Mouse (Mus musculus): Measurements from ENCODE around the gene Arv1.

Gene Arv1

DNA sequence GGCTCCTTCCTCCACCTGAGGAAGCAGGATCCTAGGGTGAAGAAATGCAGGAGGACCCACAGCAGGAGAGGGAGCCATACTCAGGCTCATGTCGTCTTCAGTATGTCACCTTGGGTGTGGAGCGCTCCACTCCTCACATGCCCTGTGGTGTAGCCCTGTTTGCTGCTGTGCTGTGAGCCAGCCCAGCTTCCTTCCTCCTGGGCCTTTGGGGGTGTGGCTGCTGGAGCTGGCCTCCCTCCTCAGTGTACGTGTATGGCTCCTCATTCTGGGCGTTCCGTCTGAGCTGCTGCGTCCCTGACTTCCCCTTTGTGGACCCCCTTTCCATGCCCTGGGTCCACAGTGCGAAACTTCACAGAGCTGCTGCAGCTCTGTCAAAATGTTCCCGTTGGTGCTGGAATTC is 10.9 kb downstream of the Arv1 start:
- DNase-seq = no peak

DNA sequence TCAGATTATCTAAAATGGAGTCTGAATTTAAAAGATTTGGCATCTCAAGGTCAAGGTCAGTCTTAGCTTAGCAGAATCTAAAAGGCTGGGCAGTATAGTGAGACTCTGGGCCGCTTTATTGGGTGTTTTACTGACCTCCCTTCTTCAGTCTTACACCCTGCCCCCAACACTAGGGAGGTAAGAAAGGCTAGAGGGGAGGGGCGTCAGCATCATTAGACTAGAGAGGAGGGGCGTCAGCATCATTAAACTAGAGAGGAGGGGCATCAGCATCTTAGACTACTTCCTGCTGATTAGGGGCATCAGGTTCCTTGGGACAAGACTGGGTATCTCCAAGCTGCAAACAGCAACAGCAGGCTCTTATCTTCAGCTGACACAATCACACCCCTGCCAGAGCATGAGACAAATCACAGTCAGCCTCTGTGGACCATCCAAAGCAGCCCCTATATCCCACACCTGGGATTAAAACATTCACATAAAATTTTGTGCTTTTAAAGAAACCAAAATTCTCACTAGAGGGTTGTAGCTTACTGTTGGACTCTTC is 13.5 kb downstream of the Arv1 start:
- DNase-seq = no peak

DNA sequence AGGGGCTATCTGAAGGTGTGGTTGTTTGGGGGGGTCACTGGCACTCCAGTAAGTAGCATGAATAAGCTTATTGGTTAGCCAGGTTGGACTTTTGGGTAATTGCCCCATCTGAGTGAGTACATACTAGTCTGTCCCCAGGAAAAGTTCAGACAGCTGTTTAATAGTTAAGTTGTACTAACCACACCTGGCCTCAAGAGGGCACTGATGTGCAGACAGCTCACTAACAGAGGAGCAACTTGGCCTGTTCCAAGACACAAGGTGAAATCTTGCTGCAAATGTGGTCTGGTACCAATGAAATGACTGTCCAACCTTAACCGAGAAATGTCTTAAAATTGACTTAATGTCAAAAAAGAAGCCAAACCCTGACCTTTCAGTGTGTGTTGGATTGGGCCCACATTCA is 17.3 kb downstream of the Arv1 start:
- peak; percentile 50 for DNase-seq

DNA sequence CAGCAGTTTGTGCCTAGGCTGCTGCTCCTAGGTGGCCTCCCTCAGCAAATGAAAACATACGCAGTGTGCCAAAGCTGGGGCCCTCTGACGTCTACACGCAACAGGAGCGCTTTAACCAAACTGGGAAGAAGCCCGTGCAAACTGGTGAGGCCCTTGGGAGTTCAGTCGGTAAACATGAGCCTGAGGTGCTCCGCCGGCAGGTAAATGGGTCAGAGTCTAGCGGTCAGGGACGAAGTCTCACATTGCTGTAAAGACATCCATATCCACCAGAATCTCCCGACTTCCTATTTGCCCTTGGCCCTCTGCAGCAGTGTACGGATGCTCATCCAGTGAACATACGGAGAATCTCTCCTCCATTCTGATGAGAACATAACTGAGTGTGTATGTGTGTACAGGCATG is 24.7 kb downstream of the Arv1 start:
- DNase-seq = no peak

DNA sequence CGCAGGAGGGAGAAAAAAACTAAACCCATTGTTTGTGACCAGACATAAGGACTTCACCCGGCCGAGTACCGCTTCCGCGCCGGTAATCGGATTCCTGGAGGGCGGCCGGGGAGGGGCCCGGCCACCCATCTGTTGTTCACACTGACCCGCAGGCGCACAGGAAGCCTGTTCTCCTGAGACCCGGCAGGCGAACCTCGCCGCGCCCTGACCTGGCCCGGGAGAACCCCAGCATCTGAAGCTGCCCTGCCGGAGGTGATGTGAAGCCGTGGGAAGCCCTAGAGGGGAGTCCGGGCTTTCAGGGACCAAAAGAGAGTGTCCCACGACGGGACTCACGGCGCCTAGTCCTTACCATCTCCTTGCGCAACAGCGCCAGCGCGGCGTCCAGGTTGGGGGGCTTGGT is 29.3 kb downstream of the Arv1 start:
- DNase-seq = peak; percentile 14

DNA sequence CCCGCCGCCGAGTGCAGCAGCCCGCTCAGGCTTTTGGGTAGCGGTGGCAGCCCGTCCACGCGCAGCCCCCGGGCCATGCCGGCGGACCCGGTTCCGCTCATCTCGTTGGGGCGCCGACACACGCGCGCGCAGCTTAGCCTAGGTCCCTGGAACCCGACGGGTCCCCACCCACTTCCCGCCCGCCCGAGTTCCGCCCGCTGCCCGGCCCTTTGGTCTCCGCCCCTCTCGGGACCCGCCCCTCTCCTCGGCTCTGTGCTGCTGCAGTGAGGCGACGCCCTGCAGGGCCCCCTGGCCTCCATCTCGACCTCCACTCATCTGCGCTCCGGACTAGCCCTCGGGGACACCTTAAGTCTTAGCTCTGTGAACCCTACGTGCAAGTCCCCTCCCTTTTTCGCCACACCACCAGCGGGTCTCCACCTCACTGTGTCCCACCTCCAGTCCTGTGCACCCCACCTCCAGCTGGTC is 29.8 kb downstream of the Arv1 start, which contains the start of gene Fam89a:
Fam89a (minus strand) TSS at position 124 of the 465 bp plus-strand sequence.
- peak; percentile 74 for DNase-seq

DNA sequence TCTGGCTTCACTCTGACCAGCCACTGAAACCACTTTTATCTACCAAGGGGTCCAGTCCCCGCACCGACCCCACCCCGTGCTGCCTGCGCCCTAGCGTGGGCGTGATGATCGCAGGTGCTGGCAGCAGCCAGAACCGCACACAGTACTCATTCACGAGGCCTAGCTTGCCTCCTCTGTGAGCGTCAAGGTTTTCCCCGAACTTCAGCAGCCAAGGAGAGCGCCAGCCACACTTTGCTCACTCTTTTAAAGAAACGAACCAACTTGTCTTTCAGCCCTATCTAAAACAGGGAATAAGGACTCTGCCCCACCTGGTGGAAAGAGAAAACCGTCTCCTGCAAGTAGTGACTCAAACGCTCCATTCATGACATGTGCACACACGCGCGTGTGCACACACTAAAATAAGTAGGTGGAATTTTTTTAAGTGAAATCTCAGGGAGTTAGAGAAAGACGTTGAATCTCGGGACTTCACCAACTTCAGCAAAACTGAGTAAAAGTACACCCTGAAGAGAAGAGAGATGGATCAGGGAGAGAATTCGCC is 30.5 kb downstream of the Arv1 start:
- peak; percentile 8 for DNase-seq

DNA sequence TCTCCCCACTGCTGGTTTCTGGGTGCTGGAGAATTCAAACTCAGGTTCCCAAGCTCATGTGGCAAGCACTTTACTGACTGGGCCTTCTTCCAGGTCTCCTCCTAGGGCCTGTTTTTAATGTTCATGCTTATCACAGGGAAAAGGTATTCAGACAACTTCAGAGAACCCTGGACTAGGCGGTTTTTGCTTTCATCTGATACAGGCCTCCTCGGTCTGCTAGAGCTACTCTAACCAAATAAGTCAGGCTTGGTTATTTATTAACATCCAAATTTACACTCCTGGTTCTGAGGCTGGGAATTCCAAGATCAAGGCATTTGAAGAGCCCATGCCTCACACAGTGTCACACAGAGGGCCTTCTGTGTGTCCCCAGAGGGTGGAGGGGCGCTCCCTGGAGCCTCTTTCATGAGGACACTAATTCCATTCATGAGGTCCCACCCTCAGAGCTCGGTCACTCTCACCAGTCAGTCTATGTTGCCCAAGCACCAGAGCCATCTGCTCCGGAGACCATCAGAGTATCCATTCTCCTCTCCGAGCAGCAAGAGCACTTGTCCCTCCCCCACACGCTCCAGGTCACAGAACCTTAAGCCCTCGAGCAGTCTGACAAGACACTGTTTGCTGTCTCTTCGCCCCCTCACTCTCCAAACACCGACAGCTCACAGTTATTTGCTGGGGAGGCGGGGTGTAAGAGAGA is 32.3 kb downstream of the Arv1 start:
- no peak for DNase-seq

DNA sequence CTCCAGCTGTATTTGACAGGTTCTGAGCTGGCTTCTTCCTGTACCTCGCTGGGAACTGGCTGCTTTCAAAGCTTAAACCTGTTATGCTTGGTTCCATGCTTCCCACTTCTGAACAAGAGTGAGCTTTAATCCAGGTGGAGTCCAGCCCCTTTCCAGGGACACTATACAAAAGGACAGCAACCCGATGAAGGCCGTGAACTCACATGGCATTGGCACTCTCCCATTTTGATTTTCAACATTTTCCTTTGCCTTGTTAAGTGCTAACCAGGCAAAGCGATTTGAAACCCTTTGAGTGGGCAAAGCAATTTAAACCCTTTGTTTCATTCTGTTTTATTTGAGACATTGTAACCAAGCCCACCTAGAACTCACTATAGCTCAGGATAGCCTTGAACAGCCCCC is 32.9 kb downstream of the Arv1 start:
- no peak for DNase-seq

DNA sequence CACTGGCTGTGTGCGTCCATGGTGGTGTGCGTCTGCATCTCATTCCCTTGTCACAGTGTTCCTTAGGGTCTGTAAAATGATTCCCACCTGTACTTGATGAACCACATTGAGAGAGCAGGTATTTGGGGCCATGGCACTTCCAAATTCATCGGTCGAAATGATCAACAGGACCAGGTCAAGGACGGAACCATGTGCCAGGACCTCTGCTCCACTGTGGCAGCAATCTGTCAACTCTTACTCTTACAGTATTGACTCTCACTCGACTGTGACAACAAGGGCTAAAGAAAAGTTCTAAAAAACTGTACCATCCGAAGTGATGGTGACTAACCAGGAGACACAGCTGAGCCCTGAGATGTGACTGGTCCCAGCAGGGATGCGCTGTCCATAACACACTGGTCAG is 33.5 kb downstream of the Arv1 start:
- no peak for DNase-seq

DNA sequence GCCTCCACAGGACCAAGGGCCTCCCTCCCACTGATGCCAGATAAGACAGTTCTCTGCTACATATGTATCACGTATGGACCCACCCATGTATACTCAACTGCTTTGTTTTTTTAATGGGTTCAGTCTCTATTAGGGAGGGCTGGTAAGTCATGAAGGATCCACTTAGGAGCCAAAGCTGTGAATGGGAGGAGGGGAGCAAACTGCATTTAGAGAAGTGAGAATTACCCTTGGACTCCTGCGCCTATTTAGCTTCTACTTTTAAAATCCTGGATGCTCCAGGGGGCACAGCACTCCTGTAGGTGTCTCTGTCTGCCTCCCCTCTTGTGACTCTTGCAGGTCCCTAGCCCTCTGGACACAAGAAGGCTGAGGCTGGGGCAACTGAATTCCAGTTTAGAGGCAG is 34.2 kb downstream of the Arv1 start:
- no peak for DNase-seq

DNA sequence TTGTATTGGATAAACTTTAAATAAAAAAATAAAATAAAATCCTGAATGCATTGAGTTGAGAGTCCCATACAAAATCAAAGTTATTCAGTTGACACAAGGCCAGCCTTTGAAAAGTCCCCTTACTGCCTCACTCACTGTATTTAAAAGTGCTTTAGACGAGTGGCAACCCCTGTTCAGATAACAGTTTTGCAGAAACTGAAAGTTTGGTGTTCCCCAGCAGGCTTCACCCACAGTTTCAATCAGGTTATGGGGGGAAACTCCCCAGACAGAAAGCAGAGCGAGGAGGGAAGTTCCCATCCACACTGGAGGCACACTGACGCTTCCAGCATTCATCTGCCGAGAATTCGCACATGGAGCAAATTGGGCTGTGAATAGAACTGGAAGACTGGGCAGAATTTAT is 34.7 kb downstream of the Arv1 start:
- no peak for DNase-seq

DNA sequence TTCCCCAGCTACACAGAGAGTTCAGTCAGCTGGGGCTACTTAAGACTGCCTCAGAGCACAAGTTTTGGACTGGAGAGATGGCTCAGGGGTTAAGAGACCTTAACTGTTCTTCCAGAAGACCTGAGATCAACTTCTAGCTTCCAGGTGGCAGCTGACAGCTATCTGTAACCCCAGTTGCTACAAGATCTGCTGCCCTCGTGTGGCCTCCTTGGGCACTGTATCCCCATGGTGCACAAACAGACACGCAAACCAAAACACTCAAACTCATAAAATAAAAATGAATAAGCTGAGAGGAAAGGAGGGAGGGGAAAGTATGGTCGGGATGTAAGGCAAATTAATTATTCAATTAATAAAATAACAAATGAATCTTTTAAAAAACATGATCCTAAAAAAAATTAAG is 36.6 kb downstream of the Arv1 start:
- DNase-seq = peak; percentile 67

DNA sequence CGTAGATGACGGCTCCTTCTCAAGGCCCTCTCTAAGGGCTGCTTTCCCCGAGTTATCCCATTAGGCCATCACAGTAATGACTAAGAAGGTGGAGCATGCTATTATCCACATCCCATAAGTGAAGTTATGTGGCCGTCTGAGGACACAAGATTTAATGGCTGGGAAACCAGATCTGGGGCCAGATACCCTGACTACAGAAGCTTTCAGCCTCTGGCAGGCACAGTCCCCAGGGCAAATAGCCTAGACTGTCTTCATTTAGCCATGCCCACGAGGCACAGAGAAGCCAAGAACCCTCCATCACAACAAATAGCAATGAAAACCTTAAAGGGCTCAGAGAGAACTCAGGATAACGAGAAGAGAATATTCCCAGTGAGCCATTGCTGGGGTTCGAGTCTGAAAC is 41.1 kb downstream of the Arv1 start:
- DNase-seq = no peak

DNA sequence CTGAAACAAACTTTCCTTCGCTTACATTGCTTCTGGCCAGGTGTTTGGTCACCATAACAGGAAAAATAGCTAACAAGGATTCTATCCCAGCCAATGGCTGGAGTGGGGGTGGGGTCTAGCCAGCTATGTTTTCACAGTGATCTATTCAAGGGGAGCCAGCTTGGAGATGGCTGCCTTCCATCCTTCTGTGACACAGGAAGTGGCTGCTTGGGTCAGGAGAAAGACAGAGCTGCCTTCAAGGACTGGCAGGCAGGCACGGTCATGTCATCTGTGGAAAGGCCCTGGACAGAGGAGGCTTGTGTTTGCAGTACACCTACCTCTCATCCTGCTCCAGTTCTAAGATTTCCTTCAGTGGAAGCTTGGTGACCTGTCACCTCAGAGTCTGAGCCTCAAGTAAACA is 50.5 kb downstream of the Arv1 start:
- no peak for DNase-seq

DNA sequence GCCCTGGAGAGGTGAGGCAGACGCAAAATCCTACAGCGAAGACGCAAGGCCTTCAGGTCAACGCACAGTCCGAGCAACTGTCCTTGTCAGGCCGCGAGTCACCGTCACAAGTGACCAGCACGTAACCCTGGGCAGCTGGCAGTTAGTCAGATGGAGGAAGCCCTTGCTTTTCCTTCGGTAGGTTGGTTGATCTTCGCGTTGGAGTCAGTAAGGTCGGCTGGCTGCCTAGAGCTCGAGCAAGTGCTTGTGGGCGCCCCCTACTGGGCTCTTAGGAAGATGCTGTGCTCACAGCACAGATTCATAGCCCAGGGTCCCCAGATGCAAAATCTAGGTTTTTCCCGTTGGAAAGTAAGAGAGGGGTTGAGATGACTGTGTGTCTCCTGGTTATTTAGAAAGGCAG is 53.8 kb downstream of the Arv1 start:
- DNase-seq = peak; percentile 68

DNA sequence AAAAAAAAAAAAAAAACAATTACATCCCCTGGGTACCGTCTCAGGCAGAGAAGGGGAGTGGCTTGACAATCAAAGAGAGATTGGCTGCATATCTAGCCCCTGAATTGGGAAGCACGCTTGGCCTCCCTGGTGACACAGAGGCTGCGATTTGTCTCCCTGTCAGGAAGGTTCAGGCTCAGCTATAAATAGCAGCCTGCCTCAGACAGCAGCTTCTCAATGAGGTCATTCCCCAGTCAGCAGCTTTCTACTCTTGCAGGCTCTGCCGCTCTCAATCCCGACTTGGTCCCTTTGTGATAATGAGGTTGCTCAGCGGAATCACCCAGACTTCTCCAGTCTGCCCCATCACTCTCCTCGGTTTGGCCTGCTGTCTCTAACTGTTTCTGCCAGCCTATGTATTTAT is 58.3 kb downstream of the Arv1 start:
- no peak for DNase-seq

DNA sequence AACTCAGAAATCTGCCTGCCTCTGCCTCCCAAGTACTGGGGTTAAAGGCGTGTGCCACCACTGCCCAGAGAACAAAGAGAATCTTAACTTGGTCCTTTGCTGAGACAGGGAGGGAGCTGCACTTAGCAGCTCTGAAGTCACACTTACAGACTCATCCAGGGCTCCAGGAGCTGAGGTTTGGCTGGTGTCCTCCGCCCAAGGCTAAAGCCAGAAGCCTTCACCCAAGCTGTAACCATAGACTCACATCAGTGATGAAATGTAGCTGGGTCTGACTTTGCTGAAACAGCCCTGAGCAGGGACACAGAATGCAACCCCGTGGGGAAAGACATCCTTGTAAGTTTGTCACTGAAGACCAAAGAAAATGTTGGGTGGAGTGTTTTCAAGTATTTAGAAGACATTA is 60.5 kb downstream of the Arv1 start:
- no peak for DNase-seq

DNA sequence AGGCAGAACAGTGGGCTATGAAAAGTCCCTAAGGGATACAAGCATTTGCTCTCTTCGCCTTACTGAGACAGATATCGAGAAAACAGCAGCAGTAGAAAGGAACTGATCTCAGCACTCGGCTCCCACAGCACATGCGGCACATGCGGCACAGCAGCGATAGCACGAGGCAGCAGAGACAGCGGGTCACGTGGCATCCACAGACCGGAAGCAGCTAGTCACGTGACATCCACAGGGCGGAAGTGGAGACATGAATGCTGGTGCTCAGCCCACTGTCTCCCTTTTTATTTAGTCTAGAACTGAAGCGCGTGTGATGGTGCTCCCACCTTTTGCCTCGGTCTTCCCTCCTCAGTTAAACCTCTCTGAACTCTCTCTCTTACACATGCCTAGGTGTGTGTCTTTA is 61.3 kb downstream of the Arv1 start:
- DNase-seq = no peak

Data from thymus, postnatal 14 days (tissue).